Mouse (Mus musculus): ENCODE results near the gene Armc3.

DNA sequence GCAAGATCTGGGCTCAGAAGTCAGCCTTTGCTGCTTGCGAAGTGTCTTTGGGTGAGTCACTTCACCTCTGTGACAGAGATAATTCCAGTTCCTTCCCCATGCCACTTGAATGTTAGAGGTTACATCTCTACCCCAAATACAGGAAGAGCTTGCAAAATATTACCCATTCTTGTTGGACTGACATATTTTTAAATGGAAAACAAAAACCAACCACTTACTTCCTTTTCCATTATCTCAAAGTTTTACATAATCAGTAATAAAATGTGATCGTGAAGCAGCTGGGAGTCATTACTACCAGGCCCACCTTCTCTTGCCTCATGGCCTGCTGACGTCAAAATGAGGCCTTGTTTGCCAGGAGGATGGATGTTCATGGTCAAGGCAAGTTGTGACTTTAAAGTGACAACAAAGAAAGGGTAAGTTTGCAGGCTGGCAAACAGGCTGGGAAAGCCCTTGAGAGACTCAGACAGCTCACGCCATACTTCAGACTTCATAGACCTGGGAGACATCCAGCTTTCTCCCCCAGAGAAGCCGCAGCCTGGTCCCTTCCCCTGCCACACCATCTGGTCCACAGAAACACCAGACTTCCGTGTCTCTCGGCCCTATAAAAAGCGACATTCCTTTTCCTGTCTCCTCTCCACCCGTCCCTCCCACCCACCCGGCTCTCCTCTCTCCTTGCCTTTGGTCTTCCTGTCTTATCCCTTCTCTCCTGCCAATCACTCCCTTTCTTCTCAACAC is 145.0 kb downstream of the Armc3 start:
- TF ChIP-seq CTCF (conservative IDR thresholded peaks at IDR 0.05; ENCODE audit: insufficient read depth, insufficient read length, low read depth, low read length) = no peak
- no peak for TF ChIP-seq POLR2A (IDR thresholded peaks at IDR 0.05; ENCODE audit: low read depth, low read length)
